Mouse (Mus musculus) liver, embryonic 14.5 days (tissue): ENCODE data around the gene Dnajc11.

ENCODE experiments used
- CTCF ChIP-seq: IDR thresholded peaks from 2 replicates; pipeline ENCODE4 v1.5.1; 2016; ENCODE audit warnings: antibody characterized with exemption, low read depth, control low read depth
- EP300 ChIP-seq: IDR thresholded peaks from 2 replicates; pipeline ENCODE4 v1.6.1; 2016; ENCODE audit warnings: antibody characterized with exemption, low read depth

- TF ChIP-seq CTCF (no peak), EP300 (no peak)
These were observed 78.6 kb downstream of the Dnajc11 start for GRCm38 (mm10) chr4:152012109-152012508.
